Mouse (Mus musculus) right cerebral cortex, postnatal 36 days (tissue): ENCODE results near the gene Ampd1.

ENCODE experiments used
- DNase-seq, 2 experiments: peaks; one replicate each; pipeline ENCODE4 v3.0.0; 2022; ENCODE audit warnings: low spot score in 2 of 2, mixed read lengths in 1 of 2

The Ampd1 gene

DNA sequence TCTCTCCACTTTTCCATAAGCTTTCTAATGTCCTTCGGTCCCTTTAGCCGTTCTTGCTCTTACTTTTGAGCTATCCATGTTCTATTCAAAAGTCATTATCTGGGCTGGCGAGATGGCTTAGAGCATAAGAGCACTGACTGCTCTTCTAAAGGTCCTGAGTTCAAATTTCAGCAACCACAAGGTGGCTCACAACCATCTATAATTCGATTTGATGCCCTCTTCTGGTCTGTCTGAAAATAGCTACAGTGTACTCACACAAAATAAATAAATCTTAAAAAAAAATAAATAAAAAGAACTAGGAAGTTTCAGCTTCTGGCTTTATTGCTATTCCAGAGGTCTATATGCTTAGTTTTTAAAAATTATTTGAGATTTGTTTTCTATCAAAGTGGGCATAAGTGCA, 74.0 kb downstream of the Ampd1 start:
- DNase-seq, result no peak

- no peak for DNase-seq
These were observed 75.1 kb downstream of the Ampd1 start for GRCm38 (mm10) chr3:103148941-103149340.
